Mouse (Mus musculus) small intestine, adult 2 months (tissue): ENCODE data around the gene Mgst2.

ENCODE experiments used
- CTCF ChIP-seq: fragments of 200-500 bp; IDR thresholded peaks from 2 replicates; pipeline ENCODE4 v1.5.1; 2012; ENCODE audit warnings: low read depth, mild to moderate bottlenecking, control low read depth, inconsistent platforms, low read length, moderate library complexity, mixed read lengths; ENCODE audit not compliant: insufficient replicate concordance, insufficient read length; ENCODE audit errors: extremely low read depth
- POLR2A ChIP-seq: fragments of 200-500 bp; IDR thresholded peaks from 2 replicates; pipeline ENCODE4 v1.6.1; 2012; ENCODE audit warnings: low read depth, mild to moderate bottlenecking, control low read depth, inconsistent platforms, low read length, moderate library complexity

- TF ChIP-seq CTCF (no peak), POLR2A (no peak)
Measured at GRCm38 (mm10) chr3:51611972-51612371, 48.2 kb upstream of the Mgst2 start.
